Mouse (Mus musculus): ENCODE measurements around the gene Fam117b.

- no peak for TF ChIP-seq POLR2A (IDR thresholded peaks at IDR 0.05; ENCODE audit: low read depth, low read length)
- TF ChIP-seq CTCF (IDR thresholded peaks at IDR 0.05; ENCODE audit: extremely low read depth, insufficient read depth, insufficient read length, insufficient replicate concordance), result no peak
Observed at GRCm38 (mm10) chr1:59918075-59918474, 5.3 kb downstream of the Fam117b start.

All from spleen, adult 2 months (tissue).